Mouse (Mus musculus) CH12.LX (cell line): Measurements from ENCODE around the gene Gm8439. TPM values are rescaled to one million over a fixed set of nuclear protein-coding genes. Genes with fewer than 3 reads are reported as not detected.

Experiments used
- DNase-seq: peaks from one replicate; pipeline ENCODE4 v3.0.0-alpha.2; 2013; ENCODE audit errors: extremely low read depth
- H3K27ac ChIP-seq: 2 replicates; pipeline ENCODE4 v1.5.1; 2012; ENCODE audit warnings: low read depth, mild to moderate bottlenecking, control low read depth, moderate library complexity; ENCODE audit not compliant: insufficient read depth
- H3K27me3 ChIP-seq: replicated peaks from 2 replicates; pipeline ENCODE3; 2012; ENCODE audit warnings: inconsistent platforms
- H3K36me3 ChIP-seq, 2 experiments: replicated peaks in 1 of 2; 2 replicates each; pipeline versions ENCODE3 to v1.6.1; 2012; ENCODE audit warnings: inconsistent platforms in 1 of 2, low read length in 1 of 2, mild to moderate bottlenecking in 1 of 2, mixed read lengths in 1 of 2, moderate library complexity in 1 of 2; ENCODE audit not compliant: control insufficient read depth in 1 of 2, insufficient read depth in 1 of 2
- H3K4me1 ChIP-seq, 2 experiments: 2 replicates each; pipeline ENCODE4 v1.6.1; 2012; ENCODE audit warnings: inconsistent platforms in 1 of 2, moderate library complexity in 1 of 2; ENCODE audit not compliant: insufficient read depth in 2 of 2, control insufficient read depth in 1 of 2
- H3K4me2 ChIP-seq: 2 replicates; pipeline ENCODE4 v1.6.1; 2012; ENCODE audit warnings: low read depth, mild to moderate bottlenecking, control low read depth; ENCODE audit not compliant: poor library complexity, insufficient read depth, severe bottlenecking
- H3K4me3 ChIP-seq, 3 experiments: fragments of 150-350 bp in 1 of 3; sonication (generic) in 1 of 3; replicated peaks in 1 of 3; 2 replicates each; pipeline versions ENCODE3 to v1.5.1; 2011 to 2012; ENCODE audit warnings: low read depth in 2 of 3, low read length in 2 of 3, mild to moderate bottlenecking in 2 of 3, moderate library complexity in 2 of 3, control low read depth in 1 of 3, improper control_type of control experiment in 1 of 3, inconsistent platforms in 1 of 3, mixed read lengths in 1 of 3; ENCODE audit not compliant: poor library complexity in 1 of 3
- H3K79me2 ChIP-seq: replicated peaks from 2 replicates; pipeline ENCODE4 v1.6.1; 2012; ENCODE audit warnings: mild to moderate bottlenecking, moderate library complexity; ENCODE audit not compliant: control insufficient read depth, poor library complexity, insufficient read depth, severe bottlenecking; ENCODE audit errors: extremely low read depth
- H3K9ac ChIP-seq: 2 replicates; pipeline ENCODE4 v1.6.1; 2012; ENCODE audit warnings: low read depth, mild to moderate bottlenecking, control low read depth, moderate library complexity; ENCODE audit not compliant: insufficient read depth
- H3K9me3 ChIP-seq: replicated peaks from 2 replicates; pipeline ENCODE3; 2012; ENCODE audit warnings: low read length, inconsistent platforms, mixed read lengths
- BHLHE40 ChIP-seq: IDR thresholded peaks from 2 replicates; pipeline ENCODE4 v1.6.1; 2011; ENCODE audit warnings: mild to moderate bottlenecking, low read depth, low read length, improper control_type of control experiment
- CHD1 ChIP-seq: IDR thresholded peaks from 2 replicates; pipeline ENCODE4 v1.6.1; 2012; ENCODE audit warnings: low read depth, low read length, improper control_type of control experiment, inconsistent platforms
- E2F4 ChIP-seq: IDR thresholded peaks from 2 replicates; pipeline ENCODE4 v1.6.1; 2011; ENCODE audit warnings: low read depth, low read length, improper control_type of control experiment; ENCODE audit not compliant: insufficient replicate concordance
- ELF1 ChIP-seq: IDR thresholded peaks from 2 replicates; pipeline ENCODE4 v1.6.1; 2014; ENCODE audit warnings: low read depth, mild to moderate bottlenecking, inconsistent platforms, low read length, improper control_type of control experiment
- EP300 ChIP-seq: IDR thresholded peaks from 2 replicates; pipeline ENCODE4 v1.6.1; 2011; ENCODE audit warnings: low read length, improper control_type of control experiment
- GABPA ChIP-seq: IDR thresholded peaks from 2 replicates; pipeline ENCODE4 v1.6.1; 2012; ENCODE audit warnings: low read depth, low read length, improper control_type of control experiment, inconsistent platforms; ENCODE audit not compliant: insufficient replicate concordance
- IRF4 ChIP-seq: IDR thresholded peaks from 2 replicates; pipeline ENCODE4 v1.6.1; 2014; ENCODE audit warnings: low read depth, mild to moderate bottlenecking, inconsistent platforms, low read length, improper control_type of control experiment
- KAT2A ChIP-seq: IDR thresholded peaks from 2 replicates; pipeline ENCODE4 v1.6.1; 2012; ENCODE audit warnings: low read length, improper control_type of control experiment, inconsistent platforms; ENCODE audit not compliant: insufficient replicate concordance
- MAX ChIP-seq: IDR thresholded peaks from 2 replicates; pipeline ENCODE4 v1.6.1; 2011; ENCODE audit warnings: low read length, improper control_type of control experiment
- MAZ ChIP-seq: IDR thresholded peaks from 2 replicates; pipeline ENCODE4 v1.6.1; 2012; ENCODE audit warnings: low read depth, mild to moderate bottlenecking, inconsistent platforms, low read length, improper control_type of control experiment, moderate library complexity
- MEF2A ChIP-seq: IDR thresholded peaks from 2 replicates; pipeline ENCODE4 v1.6.1; 2014; ENCODE audit warnings: low read depth, mild to moderate bottlenecking, inconsistent platforms, low read length, improper control_type of control experiment, borderline replicate concordance
- MXI1 ChIP-seq: IDR thresholded peaks from 2 replicates; pipeline ENCODE4 v1.6.1; 2011; ENCODE audit warnings: mild to moderate bottlenecking, low read depth, low read length, improper control_type of control experiment
- MYC ChIP-seq: IDR thresholded peaks from 2 replicates; pipeline ENCODE4 v1.6.1; 2011; ENCODE audit warnings: low read depth, mild to moderate bottlenecking, improper control_type of control experiment, low read length
- NELFE ChIP-seq: IDR thresholded peaks from 2 replicates; pipeline ENCODE4 v1.6.1; 2011; ENCODE audit warnings: low read depth, low read length, improper control_type of control experiment
- NRF1 ChIP-seq: IDR thresholded peaks from 2 replicates; pipeline ENCODE4 v1.6.1; 2014; ENCODE audit warnings: low read depth, mild to moderate bottlenecking, inconsistent platforms, low read length, improper control_type of control experiment, moderate library complexity
- PAX5 ChIP-seq: IDR thresholded peaks from 2 replicates; pipeline ENCODE4 v1.6.1; 2012; ENCODE audit warnings: low read length, inconsistent platforms, mixed read lengths
- RAD21 ChIP-seq: IDR thresholded peaks from 2 replicates; pipeline ENCODE4 v1.6.1; 2011; ENCODE audit warnings: low read depth, mild to moderate bottlenecking, low read length, improper control_type of control experiment, moderate library complexity
- SMC3 ChIP-seq: IDR thresholded peaks from 2 replicates; pipeline ENCODE4 v1.6.1; 2011; ENCODE audit warnings: low read depth, low read length, improper control_type of control experiment
- TBP ChIP-seq: conservative IDR thresholded peaks from 2 replicates; pipeline ENCODE4 v1.6.1; 2011; ENCODE audit warnings: low read depth, low read length, improper control_type of control experiment
- TCF12 ChIP-seq: IDR thresholded peaks from 2 replicates; pipeline ENCODE4 v1.6.1; 2014; ENCODE audit warnings: low read depth, mild to moderate bottlenecking, inconsistent platforms, low read length, improper control_type of control experiment
- UBTF ChIP-seq: IDR thresholded peaks from 2 replicates; pipeline ENCODE4 v1.6.1; 2012; ENCODE audit warnings: low read depth, mild to moderate bottlenecking, inconsistent platforms, low read length, improper control_type of control experiment, moderate library complexity
- ZC3H11A ChIP-seq: IDR thresholded peaks from 2 replicates; pipeline ENCODE4 v1.6.1; 2012; ENCODE audit warnings: low read depth, mild to moderate bottlenecking, inconsistent platforms, low read length, improper control_type of control experiment
- ZKSCAN1 ChIP-seq: IDR thresholded peaks from 2 replicates; pipeline ENCODE4 v1.6.1; 2012; ENCODE audit warnings: low read depth, inconsistent platforms, low read length, improper control_type of control experiment, borderline replicate concordance
- ZNF384 ChIP-seq: IDR thresholded peaks from 2 replicates; pipeline ENCODE4 v1.6.1; 2012; ENCODE audit warnings: low read depth, low read length, improper control_type of control experiment, inconsistent platforms
- dilution Hi-C: fragments of 300-500 bp; cut with MboI; formaldehyde crosslinking; loops from 2 replicates; pipeline ENCODE4 v1.14.3; 2020; ENCODE audit warnings: low sequenced_read_pairs; ENCODE audit not compliant: extremely low pct_unique_long_range_greater_than_20kb, extremely low pct_ligation_motif_present
- in situ Hi-C: fragments of 300-500 bp; cut with MboI; formaldehyde crosslinking; loops from 3 replicates; pipeline ENCODE4 v1.14.3; 2019; ENCODE audit warnings: low sequenced_read_pairs, low pct_ligation_motif_present, low pct_unique_long_range_greater_than_20kb, mixed read lengths
- polyA plus RNA-seq: library from polyadenylated mRNA; unstranded; fragments of >175 nt; gene quantifications from 2 replicates; pipeline ENCODE4 v1.2.1, GENCODE M21; 2012; ENCODE audit warnings: low read depth; ENCODE audit not compliant: insufficient read length
- total RNA-seq, 2 experiments: library from RNA; depleted of rRNA; stranded (reverse); fragments of 300-350 nt in 1 of 2; fragments of >200 nt in 1 of 2; gene quantifications; 2 replicates each; pipeline ENCODE4 v1.2.3; 2012 to 2014

The Gm8439 gene
- total and polyA plus RNA-seq, 3 experiments: not detected

DNA sequence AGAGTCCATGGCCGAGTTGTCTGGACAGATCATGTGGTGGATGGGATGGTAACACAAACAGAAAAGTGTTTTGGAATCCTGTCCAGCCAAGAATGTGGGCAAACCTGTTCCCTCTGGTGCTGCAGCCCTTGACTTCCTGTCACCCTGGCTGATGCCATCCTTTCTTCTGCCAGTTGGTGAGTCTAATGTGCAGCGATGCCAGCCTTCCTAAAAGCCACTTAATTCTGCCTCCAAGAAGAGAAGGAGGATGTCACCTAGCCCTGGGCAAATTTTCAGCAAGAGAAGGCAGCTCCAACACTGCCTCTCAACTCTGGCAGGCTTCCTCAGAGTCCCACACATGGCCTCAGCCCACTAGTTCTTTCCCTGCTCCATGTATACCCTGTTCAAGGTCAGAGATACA lies 46.8 kb downstream of the Gm8439 start:
- TF ChIP-seq IRF4 (no peak), SMC3 (no peak), MAZ (no peak), ZKSCAN1 (no peak), GABPA (no peak), KAT2A (no peak), ELF1 (no peak), CHD1 (no peak), E2F4 (no peak), NRF1 (no peak), TBP (no peak), BHLHE40 (no peak), TCF12 (no peak), MXI1 (no peak), ZC3H11A (no peak), MEF2A (no peak)
- DNase-seq: no peak
- H3K4me3 ChIP-seq: no peak overlapping the region
- no peaks in the 10 kb centered on the region for H3K36me3 ChIP-seq
- no peaks in the 10 kb centered on the region for H3K79me2 ChIP-seq
- no peak overlapping the region for H3K9ac ChIP-seq
- H3K4me1 ChIP-seq: peaks cover 0 to 3% of the 10 kb centered on the region in 2 experiments; a peak in 1 of 4 replicates
- H3K4me2 ChIP-seq: no peak overlapping the region
- H3K27me3 ChIP-seq: no peaks in the 10 kb centered on the region
- dilution Hi-C loops: no loop called here
- in situ Hi-C loops: no loop called here
- H3K9me3 ChIP-seq: peaks cover 3% of the 10 kb centered on the region
- no peak overlapping the region for H3K27ac ChIP-seq

DNA sequence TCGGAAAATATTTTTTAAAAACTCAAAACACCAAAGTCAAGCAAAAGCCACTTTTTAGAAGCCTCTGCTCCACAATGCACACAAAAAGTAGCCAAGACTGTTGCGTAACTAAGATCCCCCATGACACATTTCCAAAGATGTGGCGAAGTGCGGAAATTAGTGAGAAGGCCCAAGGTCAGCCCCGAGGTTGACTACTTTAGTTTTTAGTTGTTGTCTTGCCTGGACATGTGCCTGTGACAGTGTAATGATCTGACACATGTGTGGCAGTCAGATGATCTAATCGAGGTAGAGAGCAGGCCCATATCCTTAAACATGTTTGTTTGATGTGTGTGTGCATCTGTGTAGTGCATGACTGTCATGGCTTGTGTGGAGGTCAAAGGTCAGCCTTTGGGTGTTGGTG lies 53.4 kb downstream of the Gm8439 start:
- H3K79me2 ChIP-seq: no peaks in the 10 kb centered on the region
- no peak for TF ChIP-seq UBTF
- TF ChIP-seq RAD21: no peak
- TF ChIP-seq EP300: no peak
- no peak for TF ChIP-seq ELF1
- no peak for TF ChIP-seq NELFE
- TF ChIP-seq SMC3: no peak
- TF ChIP-seq MYC: no peak
- TF ChIP-seq ZKSCAN1: no peak
- TF ChIP-seq PAX5: no peak
- TF ChIP-seq TBP: no peak
- TF ChIP-seq MAX: no peak
- TF ChIP-seq E2F4: no peak
- TF ChIP-seq ZNF384: no peak
- TF ChIP-seq, all 38 proteins: peak for 0
- Histone ChIP-seq H3K27ac (no peak overlapping the region), H3K4me2 (no peak overlapping the region), H3K36me3 (no peaks in the 10 kb centered on the region), H3K9ac (no peak overlapping the region), H3K4me1 (no peaks in the 10 kb centered on the region), H3K4me3 (no peak overlapping the region), H3K9me3 (peaks cover 3% of the 10 kb centered on the region), H3K27me3 (no peaks in the 10 kb centered on the region)
- dilution Hi-C loops: no loop called here
- DNase-seq: no peak
- in situ Hi-C loops: no loop called here
